Mouse (Mus musculus) hematopoietic stem cell, adult 5-6 weeks (primary cell): Measurements from ENCODE around the gene Mapk8ip2. TPM values are rescaled to one million over a fixed set of nuclear protein-coding genes. Genes with fewer than 3 reads are reported as not detected.
"Not testable (repeated sequence)": the region's sequence is repeated elsewhere in the genome, so short reads cannot be mapped to it uniquely, and the experiment has no call there.

Experiments used
- ATAC-seq, 2 experiments: fragments of 125-278 bp in 1 of 2; replicated peaks in 1 of 2; 2 replicates each; pipeline ENCODE4 v1.8.0; 2016 to 2017; ENCODE audit warnings: inconsistent platforms in 2 of 2, mild to moderate bottlenecking in 2 of 2, moderate number of reproducible peaks in 2 of 2, low read depth in 1 of 2, moderate TSS enrichment in 1 of 2; ENCODE audit not compliant: low FRiP score in 2 of 2, poor library complexity in 2 of 2, severe bottlenecking in 2 of 2, insufficient read depth in 1 of 2, low TSS enrichment in 1 of 2
- total RNA-seq: library from RNA; stranded (forward); fragments of 172-1452, 232-1000 nt; gene quantifications from 2 replicates; pipeline ENCODE4 v1.2.3, GENCODE M21; 2017

The Mapk8ip2 gene
- not detected in 2 replicates for total RNA-seq

DNA sequence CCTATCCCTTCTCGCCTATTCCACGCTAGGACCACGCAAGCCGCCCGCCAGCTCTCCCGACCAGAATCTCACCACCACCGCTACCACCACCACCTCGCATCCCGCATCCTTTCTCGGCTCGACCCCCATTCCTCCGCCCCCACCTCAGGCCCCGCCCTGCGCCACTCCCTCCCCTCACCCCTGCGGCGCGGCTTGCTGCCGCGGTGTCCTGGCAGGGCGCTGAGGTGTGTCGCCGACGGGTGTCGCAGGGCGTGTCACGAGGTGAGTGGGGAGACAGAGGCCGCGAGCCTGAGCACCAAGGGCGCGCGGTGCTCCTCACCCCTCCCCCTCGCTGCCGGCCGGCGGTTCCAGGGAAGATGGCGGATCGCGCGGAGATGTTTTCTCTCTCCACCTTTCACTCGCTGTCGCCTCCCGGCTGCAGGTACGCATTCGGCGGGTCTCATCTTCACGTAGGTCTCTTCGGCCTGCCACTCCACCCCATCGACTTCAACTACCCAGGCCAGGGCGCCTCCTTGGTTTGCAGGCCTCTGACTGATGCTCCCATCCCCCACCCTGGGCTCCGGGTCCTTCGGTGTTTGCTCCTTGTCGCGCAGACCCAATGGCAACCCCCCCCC lies at the start of gene Mapk8ip2:
TSS of gene Mapk8ip2 (plus strand) at position 49 of the 614 bp plus-strand sequence.
- ATAC-seq = no peak

DNA sequence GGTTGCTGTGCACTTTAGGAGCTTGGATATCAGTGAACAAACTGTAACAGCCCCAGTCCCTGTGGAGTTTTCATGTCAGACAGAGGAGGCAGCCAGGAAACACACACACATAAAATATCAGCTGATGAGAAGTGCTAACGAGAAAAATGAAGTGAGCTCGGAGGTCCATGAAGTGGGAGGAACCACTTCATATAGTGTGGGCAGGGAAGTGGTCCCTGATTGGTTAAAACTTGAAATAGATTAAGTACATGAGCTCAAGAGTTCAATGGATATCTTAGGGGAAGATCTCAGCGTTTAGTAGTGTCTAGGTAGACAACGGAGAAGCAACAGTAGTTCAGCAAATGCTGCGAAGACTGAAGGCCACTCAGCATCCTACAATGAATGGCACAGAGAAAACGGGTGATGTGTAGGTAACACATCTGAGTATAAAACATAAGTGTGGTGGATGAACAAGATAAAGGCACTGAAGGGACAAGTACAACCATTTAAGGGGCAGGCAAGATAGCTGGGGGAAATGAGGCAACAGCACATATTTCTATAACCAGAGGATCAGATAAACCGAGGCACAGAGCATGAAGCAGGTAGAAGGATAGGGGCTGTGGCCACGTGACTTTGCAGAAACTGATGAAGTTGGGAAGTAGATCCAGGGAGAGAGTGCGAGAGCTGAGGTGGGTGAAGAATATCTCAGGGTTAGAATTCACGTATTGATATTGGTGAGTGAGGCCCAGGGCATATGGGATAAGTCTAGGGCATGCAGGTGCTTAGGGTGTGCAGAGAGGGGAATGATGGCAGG lies 48.7 kb upstream of the Mapk8ip2 start:
- no peak for ATAC-seq

DNA sequence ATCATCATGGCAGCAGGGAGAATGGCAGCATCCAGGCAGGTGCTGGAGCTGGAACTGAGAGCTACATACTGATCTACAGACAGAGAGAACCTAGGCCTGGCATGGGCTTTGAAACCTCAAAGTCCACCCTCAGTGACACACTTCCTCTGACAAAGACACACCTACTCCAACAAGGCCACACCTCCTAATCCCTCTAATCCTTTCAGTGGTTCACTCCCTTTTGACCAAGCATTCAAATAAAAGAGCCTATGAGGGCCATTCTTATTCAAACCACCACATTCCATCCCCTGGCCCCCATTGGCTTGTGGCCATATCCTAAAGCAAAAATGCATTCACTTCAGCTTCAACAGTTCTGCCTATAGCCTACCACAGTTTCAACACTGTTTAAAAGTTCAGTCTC lies 47.0 kb upstream of the Mapk8ip2 start:
- no peak for ATAC-seq

DNA sequence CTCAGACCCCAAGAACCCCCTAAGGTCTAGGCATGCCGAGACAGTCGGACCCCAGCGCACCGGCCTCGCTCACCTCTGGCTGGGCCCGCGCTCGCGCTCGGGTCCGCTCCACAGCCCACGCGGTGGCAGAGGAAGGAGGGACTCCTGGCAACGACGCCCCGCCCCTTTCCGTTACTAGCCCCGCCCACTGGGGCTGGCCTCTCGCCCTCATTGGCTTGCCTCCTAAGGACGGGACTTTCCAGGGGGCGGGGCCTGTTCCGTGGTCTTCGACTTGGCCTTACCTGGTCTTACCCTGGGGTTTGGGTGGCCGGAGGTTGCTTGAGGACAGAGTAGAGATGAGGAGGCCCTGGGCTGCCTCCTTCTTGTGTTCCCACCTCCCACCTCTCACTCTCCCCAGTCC lies 43.6 kb upstream of the Mapk8ip2 start, which contains the start of gene Syce3:
TSS of gene Syce3 (minus strand) at position 386 of the 400 bp plus-strand sequence.
- no peak for ATAC-seq

DNA sequence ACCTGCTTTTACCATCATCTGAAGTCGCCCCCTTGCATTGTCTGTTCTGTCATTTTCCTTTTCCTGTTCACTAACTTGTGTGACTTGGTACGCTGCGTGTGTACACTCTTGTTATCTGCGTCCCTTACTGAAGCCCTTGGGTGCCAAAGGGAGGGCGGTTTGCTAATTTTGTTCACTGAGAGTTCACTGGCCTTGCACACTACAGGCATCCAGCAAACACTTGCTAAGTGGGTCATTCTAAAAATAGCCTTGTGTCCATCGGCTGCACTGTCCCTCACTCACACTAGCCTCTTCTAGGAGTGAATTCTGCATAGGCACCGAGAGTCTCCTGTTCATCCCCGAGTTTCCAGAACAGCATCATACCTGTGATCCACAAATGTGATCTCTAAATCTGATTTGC lies 38.4 kb upstream of the Mapk8ip2 start:
- no peak for ATAC-seq

DNA sequence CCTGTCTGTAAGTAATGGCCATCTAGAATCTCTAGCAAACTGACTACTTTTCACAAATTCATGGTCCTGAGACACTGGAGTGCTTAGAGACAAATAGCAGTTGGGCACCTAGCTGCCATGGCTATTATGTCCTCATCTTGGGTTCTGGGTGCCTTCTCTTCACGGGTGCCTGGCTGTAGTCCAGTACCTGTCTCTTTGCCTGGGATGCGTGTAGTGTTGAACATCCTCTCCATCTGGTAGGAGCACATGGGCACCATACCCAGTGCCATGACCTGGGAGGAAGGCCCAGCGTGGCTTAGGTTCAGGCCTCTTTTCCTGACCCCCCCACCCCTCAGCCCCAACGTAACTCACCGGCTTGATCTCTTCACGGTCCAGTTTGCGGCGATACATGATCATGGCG lies 31.8 kb upstream of the Mapk8ip2 start:
- no peak for ATAC-seq

DNA sequence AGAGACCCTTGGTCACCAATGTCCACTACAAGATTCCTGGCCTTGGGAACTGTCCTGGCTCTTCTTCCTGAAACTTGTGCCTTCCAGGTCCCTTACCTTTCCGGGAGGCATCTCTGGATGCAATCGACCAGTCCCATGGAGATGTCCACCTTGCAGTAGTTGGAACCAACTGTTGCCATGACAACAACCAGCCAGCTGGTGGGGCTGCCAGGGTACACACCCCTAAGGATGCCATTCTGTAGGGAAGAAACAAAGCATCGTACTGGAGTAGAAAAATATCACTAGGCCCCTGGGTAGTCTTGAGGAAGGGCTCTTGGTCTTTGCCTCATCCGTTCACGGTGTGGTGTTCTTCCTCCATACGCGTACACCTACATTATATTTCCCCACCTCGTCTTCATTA lies 29.1 kb upstream of the Mapk8ip2 start:
- ATAC-seq = no peak

DNA sequence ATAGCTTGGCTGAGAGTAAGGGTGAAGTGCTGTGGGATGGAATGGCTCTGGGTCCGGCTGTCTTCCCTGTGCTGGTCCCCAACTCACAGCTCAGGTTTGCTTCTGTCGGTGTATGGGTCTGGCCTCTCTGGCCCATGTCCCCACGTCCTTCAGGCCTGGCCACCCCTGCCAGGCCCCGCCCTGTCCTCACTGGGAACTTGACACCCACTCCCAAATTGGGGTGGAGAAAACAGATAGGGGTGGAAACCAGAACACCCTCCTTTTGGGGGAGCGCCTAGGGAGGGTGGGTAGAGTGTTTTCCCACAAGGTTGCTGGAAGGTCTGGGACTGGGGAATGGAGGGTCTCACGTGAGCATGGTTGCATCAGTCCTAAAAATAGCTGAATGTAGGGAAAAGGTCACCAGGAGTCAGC lies 28.0 kb upstream of the Mapk8ip2 start, which contains the start of gene Cpt1b:
TSS of gene Cpt1b (minus strand) at position 153 of the 411 bp plus-strand sequence.
- no peak for ATAC-seq

DNA sequence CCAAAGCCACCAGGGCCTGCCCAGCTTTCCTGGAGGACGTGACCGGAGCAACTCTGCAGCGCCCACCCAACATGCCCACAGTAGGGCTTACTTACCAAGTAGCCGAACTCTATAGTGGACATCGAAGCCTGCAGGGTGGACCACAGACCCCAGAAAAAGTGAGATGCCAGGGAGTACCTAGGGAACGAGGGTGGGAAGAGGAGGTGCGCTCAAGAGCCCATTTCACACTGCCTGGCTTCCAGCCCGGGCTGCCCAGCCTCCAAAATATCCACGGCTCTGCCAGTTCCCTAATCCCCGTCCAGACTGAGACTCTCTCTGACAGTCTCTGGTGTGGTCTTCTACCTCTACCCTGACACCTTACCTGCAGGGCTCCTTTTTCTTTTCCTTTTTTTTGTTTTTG lies 27.0 kb upstream of the Mapk8ip2 start:
- ATAC-seq = no peak

DNA sequence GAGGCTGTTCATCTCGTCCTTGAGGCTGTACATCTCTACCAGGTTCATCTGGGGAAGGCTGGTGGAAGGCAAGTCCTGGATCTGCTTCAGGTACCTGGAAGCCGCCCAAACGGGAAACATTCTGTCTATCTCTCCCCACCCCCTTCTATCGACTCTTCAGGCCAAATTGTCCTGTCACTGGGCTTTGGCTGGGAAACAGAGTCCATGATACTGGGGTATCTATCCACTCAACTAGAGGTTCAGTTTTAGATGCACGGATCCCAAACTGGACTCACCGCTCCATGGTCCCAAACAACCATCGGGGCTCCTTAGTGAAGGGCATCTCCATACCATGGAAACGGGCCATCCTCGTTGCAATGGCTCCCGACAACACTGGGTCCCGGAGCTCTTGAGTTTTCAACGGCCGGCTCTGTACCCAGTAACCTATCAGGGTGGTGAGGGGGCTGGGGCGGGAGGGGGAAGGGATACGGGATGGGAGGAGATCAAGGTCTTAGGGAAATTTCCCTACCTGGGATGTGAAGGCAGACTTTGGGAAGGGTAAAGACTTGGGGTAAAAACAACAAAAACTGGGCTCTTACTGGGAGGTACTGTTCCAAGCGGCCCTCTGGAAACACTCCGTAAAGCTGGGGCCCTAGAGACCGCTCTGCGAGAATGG lies 25.4 kb upstream of the Mapk8ip2 start:
- ATAC-seq = no peak

DNA sequence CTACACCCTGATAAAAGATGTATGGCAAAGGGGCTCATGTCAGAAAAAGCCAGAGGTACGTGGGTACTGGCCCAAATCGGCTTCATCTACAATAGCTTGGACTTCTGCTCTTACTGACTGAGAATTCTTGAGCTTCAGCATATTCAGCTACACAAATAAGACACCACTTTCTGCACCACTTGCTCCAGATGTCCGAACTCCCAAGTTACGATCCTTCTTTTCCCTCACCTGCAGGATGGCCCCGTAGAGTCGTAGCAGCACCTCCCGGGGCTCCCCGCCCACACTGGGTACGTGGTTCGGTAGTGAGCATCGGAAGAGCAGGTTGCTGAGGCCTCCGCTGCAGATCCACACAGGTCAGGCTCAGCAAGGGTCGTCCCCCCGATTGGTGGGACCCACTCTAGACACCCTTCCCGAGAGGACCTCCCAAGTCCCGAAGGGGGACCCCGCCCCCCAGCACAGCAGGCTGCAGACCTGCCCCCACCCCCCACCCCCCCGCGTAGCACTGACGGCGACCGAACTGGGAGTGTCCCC lies 24.8 kb upstream of the Mapk8ip2 start:
- ATAC-seq = no peak

DNA sequence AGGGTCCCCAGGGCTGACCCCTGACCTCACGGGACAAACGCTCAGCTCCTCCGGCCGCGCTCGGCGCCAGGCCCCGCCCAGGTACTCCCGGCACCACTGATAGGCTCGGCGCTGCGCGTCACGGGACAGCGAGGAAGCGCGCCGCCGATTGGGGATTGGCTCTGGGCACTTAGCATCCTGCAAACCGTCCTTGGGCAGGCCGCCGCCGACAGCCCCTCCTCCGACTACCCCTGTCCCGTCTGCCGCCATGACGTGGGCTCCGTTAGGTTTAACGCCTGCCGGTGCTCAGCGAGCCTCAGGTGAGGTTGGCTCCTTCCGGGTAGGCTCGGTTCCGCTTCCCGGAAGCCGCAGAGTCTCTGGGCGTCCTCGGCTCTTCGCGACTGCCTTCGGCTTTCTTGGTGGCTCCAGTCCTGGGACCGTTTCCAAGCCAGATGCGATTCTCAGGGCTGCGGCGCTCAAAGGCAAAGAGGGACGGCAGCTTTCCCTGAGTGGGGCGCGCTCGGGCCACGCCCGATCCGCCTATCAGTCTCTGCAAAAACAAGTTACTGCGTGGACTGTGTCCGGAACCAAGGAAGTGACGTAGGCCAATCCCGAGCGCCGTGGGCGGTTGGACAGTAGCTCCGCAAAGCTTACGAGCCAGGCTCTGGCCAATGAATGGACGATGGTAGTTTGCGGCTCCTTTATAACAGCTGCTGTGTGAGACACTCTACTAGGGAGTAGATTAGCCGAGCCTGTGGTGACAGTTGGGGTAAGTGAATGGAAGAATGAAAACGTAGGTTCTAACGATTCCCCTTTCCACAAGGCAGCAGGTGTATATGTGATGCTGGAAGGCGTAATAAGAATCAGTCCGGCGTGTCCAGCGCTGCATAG lies 24.1 kb upstream of the Mapk8ip2 start, which contains the start of the genes C730034F03Rik, Gm44502 and Chkb:
TSS of gene C730034F03Rik (plus strand) at position 238 of the 870 bp plus-strand sequence.
TSS of gene Gm44502 (minus strand) at position 345 of the 870 bp plus-strand sequence.
TSS of gene Chkb (minus strand) at position 557 of the 870 bp plus-strand sequence.
- ATAC-seq = peak; percentile 88 to 90

DNA sequence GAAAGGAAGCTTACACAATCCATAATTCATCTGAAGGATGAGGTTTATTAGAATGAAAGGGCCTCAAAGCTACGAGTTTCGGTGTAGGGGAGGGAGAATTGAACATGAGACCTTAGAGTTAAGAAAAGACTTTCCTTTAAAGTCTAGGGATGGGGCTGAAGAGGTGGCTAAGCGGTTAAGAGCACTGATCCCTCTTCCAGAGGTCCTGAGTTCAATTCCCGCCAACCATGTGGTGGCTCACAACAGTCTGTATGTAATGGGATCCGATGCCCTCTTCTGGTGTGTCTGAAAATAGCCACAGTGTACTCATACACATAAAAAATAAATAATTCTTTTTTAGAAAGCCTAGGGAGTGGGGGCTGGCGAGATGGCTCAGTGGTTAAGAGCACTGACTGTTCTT lies 23.4 kb upstream of the Mapk8ip2 start:
- no peak for ATAC-seq

DNA sequence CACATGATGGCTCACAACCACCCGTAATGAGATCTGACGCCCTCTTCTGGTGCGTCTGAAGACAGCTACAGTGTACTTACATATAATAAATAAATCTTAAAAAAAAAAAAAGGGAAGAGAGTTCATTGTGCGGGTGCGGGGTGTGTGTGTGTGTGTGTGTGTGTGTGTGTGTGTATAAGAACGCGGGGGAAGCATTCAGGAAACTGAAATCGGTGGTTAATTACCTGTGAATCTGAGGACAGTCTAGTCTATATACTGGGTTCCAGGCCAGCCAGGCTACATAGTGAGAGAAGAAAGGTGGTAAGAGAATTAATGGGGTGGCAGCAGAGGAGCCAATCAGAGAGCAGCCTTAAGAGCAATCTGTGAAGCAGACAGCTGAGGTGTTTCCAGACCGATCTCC lies 22.9 kb upstream of the Mapk8ip2 start:
- not testable (repeated sequence) for ATAC-seq

DNA sequence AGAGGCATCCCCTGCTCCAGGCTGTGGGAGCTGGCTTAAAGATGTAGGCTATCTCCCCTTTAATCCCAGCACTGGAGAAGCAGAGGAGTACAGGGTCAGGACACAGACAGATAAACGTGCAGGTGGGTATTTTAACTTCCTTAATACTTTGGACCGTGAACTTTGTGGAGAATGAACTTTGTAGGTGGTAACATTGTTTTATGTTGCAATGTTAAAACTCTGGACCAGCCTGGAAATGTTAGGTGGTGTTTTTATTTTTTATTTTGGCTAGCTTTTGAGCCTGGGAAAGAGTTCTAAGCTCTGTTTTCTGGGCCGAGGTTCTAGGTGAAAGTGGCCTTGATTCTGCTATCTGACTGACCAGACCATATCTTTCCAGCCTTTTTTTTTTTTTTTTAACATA lies 22.4 kb upstream of the Mapk8ip2 start:
- ATAC-seq = no peak

DNA sequence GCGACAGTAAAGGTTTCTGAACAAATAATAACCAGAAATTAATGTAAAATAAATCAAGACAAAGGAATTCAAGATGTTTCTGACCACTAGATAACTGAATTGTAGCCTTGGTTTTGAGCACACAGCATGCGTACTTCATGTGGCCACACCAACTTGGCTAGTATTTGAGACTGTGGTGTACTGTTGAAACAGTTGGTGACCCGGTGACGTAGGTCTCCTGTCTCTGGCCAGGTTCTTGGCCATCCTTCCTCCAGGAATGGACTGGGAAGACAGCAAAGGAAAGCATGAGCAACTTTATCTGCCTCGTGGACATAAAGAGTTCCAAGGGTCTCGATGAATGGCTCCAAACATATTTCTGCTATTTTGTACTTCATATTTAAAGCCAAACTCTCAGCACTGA lies 21.9 kb upstream of the Mapk8ip2 start:
- no peak for ATAC-seq

DNA sequence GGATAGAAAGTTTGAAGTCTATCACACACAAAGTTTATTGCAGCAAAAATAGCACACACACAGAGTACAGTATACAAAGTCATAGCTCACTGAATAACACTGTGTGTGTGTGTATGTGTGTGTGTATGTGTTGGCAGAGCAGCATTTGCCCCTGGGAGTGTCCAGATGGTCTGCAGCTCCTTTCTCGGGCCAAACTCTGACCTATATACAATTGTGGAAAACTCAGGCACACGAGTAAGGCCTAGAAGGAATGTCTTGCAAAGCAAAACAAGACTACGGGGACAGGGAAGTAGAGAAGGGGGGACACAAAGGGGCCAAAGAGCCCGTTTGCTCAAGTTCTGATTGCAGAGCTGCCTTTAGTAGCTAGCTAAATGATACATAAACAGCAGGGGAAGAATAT lies 20.8 kb upstream of the Mapk8ip2 start:
- no peak for ATAC-seq
